Mouse (Mus musculus): ENCODE measurements around the gene Riiad1. TPM values are rescaled to one million over a fixed set of nuclear protein-coding genes. Genes with fewer than 3 reads are reported as not detected.
A peak's percentile ranks its signal among the peaks of the same experiment; 100 is the strongest.

Riiad1 gene
- polyA plus RNA-seq, 1 experiment from 2014 or later: 4.7 TPM

- Histone ChIP-seq H3K4me2 (ENCODE audit: low read depth, low read length) (no peak overlapping the region), H3K36me3 (ENCODE audit: control insufficient read depth, insufficient read depth) (no peaks in the 10 kb centered on the region), H3K4me3 (ENCODE audit: low read length) (no peak overlapping the region), H3K27ac (ENCODE audit: low read length) (no peak overlapping the region), H3K27me3 (ENCODE audit: control insufficient read depth, insufficient read depth, low read length) (peaks cover 33% of the 10 kb centered on the region), H3K9me3 (replicated peaks; ENCODE audit: control insufficient read depth, low read length) (no peaks in the 10 kb centered on the region), H3K4me1 (ENCODE audit: control insufficient read depth, insufficient read depth, low read length) (peaks cover 8% of the 10 kb centered on the region; the same call in 1 of the 2 replicates), H3K9ac (ENCODE audit: low read length) (no peak overlapping the region)
- 48% methylated on average over 4 of the region's 4 CpGs for WGBS
- no peak for ATAC-seq (replicated peaks; ENCODE audit: extremely low read depth, insufficient read depth, low FRiP score)
Measured at GRCm38 (mm10) chr3:94481429-94481828, 1.3 kb upstream of the Riiad1 start.

GRCm38 (mm10) chr3:94479564-94479963, 577 bp downstream of the Riiad1 start:
- no peak overlapping the region for H3K27ac ChIP-seq (ENCODE audit: low read length)
- H3K9ac ChIP-seq (ENCODE audit: low read length): no peak overlapping the region
- peaks cover 8% of the 10 kb centered on the region; the same call in 1 of the 2 replicates for H3K4me1 ChIP-seq (ENCODE audit: control insufficient read depth, insufficient read depth, low read length)
- H3K9me3 ChIP-seq (replicated peaks; ENCODE audit: control insufficient read depth, low read length): no peaks in the 10 kb centered on the region
- WGBS: 6% methylated on average over 10 of the region's 11 CpGs
- no peaks in the 10 kb centered on the region for H3K36me3 ChIP-seq (ENCODE audit: control insufficient read depth, insufficient read depth)
- peaks cover 33% of the 10 kb centered on the region for H3K27me3 ChIP-seq (ENCODE audit: control insufficient read depth, insufficient read depth, low read length)
- H3K4me3 ChIP-seq (ENCODE audit: low read length): peak overlapping the region; percentile 26
- peak overlapping the region; percentile 55 for H3K4me2 ChIP-seq (ENCODE audit: low read depth, low read length)
- no peak for ATAC-seq (replicated peaks; ENCODE audit: extremely low read depth, insufficient read depth, low FRiP score)

DNA sequence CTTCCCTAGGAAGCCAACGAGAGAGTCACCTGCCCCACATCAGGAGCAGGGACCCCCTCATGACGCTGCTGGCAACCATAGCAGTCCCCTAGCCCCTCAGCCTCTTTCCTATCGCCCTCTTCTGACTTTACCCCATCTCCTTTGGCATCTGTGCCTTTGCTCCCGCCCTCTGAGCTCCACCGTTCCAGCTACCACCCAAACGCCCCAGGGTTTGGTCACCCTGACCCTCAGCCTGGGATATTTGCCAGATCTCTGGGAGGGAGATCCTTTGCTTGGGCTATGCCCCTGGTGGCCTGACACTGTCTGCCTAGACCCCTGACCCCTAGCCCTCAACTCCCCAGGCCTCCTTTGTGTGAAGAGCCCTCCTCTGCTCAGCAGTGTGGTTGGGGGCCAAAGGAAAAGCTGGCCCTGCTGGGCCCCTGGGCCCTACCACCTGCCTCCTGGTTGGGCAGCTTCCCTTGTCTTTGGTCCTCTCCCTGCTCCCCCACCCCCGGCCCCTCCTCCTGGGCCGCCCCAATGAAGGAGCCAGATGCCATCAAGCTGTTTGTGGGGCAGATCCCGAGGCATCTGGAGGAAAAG, 1.5 kb downstream of the Riiad1 start:
- peaks cover 33% of the 10 kb centered on the region for H3K27me3 ChIP-seq (ENCODE audit: control insufficient read depth, insufficient read depth, low read length)
- no peak for ATAC-seq (replicated peaks; ENCODE audit: extremely low read depth, insufficient read depth, low FRiP score)
- no peak overlapping the region for H3K4me2 ChIP-seq (ENCODE audit: low read depth, low read length)
- 24% methylated on average over 9 of the region's 9 CpGs for WGBS
- H3K4me3 ChIP-seq (ENCODE audit: low read length): no peak overlapping the region
- H3K36me3 ChIP-seq (ENCODE audit: control insufficient read depth, insufficient read depth): no peaks in the 10 kb centered on the region
- no peak overlapping the region for H3K9ac ChIP-seq (ENCODE audit: low read length)
- peaks cover 12% of the 10 kb centered on the region for H3K4me1 ChIP-seq (ENCODE audit: control insufficient read depth, insufficient read depth, low read length)
- no peaks in the 10 kb centered on the region for H3K9me3 ChIP-seq (replicated peaks; ENCODE audit: control insufficient read depth, low read length)
- H3K27ac ChIP-seq (ENCODE audit: low read length): no peak overlapping the region

GRCm38 (mm10) chr3:94477981-94478422, 2.1 kb downstream of the Riiad1 start, which contains the start of gene Celf3:
TSS of gene Celf3 (plus strand) at chr3:94478295.
- ATAC-seq (replicated peaks; ENCODE audit: extremely low read depth, insufficient read depth, low FRiP score): no peak

DNA sequence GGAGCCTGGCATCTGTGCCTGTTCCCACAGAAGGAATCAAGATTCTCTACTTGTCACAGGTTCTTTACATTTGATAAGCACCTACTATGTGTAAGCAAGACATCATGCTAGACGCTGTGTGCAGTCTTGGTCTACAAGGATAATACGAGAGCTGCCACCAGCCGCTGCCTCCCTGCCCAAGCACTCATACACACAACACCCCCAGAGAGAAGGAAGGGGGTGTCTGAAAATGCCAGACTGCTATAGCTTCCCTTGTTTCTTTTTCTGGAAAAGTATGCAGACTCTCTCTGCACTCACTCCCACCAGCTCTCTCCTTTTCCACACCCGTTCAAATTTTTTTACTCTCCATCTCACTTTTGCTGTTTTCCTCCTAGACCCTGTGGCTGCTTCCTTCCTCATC, 2.7 kb downstream of the Riiad1 start:
- Histone ChIP-seq H3K9me3 (replicated peaks; ENCODE audit: control insufficient read depth, low read length) (no peaks in the 10 kb centered on the region), H3K27me3 (ENCODE audit: control insufficient read depth, insufficient read depth, low read length) (peaks cover 33% of the 10 kb centered on the region), H3K27ac (ENCODE audit: low read length) (no peak overlapping the region), H3K4me1 (ENCODE audit: control insufficient read depth, insufficient read depth, low read length) (peaks cover 16% of the 10 kb centered on the region), H3K36me3 (ENCODE audit: control insufficient read depth, insufficient read depth) (no peaks in the 10 kb centered on the region), H3K4me2 (ENCODE audit: low read depth, low read length) (no peak overlapping the region), H3K4me3 (ENCODE audit: low read length) (no peak overlapping the region), H3K9ac (ENCODE audit: low read length) (no peak overlapping the region)
- 52% methylated on average over 4 of the region's 4 CpGs for WGBS
- ATAC-seq (replicated peaks; ENCODE audit: extremely low read depth, insufficient read depth, low FRiP score): no peak

More at GRCm38 (mm10) chr3:94477981-94478422, 2.1 kb downstream of the Riiad1 start, which contains the start of gene Celf3:
- Histone ChIP-seq H3K9ac (ENCODE audit: low read length) (no peak within 1 kb of the TSS), H3K4me2 (ENCODE audit: low read depth, low read length) (no peak within 1 kb of the TSS), H3K27me3 (ENCODE audit: control insufficient read depth, insufficient read depth, low read length) (peaks cover 33% of the 10 kb centered on the region), H3K36me3 (ENCODE audit: control insufficient read depth, insufficient read depth) (no peaks in the 10 kb centered on the region), H3K4me1 (ENCODE audit: control insufficient read depth, insufficient read depth, low read length) (peaks cover 17% of the 10 kb centered on the region), H3K9me3 (replicated peaks; ENCODE audit: control insufficient read depth, low read length) (no peaks in the 10 kb centered on the region), H3K27ac (ENCODE audit: low read length) (no peak within 1 kb of the TSS), H3K4me3 (ENCODE audit: low read length) (no peak within 1 kb of the TSS)
- under 1% methylated on average over 12 of the region's 14 CpGs for WGBS

DNA sequence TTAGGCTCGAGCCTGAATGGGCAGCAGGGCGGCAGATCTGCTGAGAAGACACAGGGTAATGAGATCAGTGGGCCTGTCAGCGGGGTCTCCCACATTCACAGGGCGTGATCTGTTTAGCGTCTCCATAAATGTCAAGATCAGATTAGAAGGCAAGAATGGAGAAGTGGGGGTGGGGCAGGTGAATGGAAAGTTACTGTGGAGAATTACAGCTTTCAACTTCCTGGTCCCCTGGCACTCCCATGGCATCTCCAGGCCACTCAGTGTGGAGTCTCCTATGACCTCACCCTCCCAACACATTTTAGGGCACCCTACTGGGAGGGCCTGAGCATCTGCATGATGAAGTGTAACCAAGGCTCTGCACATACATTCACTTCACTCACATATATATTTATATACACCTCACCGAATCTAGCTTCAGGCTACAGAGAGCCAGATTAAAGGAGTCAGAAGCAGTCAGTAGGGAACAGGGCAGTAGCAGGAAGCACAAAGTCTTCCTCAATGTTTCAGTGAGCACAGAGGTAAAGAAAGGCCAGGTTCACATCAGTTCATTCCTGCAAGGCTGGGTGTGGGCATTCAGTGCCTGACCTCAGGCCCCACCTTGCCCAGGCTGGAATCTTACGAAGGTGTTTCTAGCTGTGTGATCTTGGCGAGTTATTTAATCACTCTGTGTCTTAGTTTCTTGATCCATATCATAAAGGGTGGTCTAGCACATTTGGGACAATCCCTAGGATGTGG, 3.7 kb downstream of the Riiad1 start:
- no peak for ATAC-seq (replicated peaks; ENCODE audit: extremely low read depth, insufficient read depth, low FRiP score)
- 49% methylated on average over 8 of the region's 8 CpGs for WGBS
- H3K27ac ChIP-seq (ENCODE audit: low read length): no peak overlapping the region

DNA sequence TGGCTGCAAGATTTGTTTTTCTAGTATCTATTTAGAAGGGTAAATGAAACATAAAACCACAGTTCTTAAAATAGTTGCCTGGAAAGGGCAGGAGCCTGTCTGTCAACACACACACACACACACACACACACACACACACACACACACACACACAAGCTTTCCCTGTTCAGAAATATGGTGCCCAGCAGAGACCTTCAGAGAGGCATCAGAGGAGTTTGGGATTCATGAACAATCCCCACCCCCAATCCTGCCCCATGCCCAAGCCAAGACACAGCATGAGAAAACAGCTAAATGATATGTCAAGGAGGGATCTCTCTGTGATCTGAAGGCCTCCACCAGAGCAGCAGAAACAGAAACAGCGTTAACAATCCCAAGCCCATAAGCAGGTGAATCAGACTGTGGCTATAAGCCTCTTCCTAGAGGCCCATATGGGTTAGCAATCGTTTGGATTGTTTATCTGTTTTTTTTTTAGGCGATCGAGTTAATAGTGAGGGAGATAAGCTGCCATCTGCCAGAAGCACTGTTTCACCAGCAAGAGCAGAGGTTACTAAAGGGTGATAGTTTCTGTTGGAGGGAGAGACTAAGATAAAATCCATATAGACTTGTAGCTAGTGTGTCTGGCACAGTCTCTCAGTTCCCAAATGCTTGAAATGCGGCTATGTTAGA, 6.4 kb downstream of the Riiad1 start:
- Histone ChIP-seq H3K27ac (ENCODE audit: low read length) (peak overlapping the region; percentile 5; the same call in 1 of the 2 replicates), H3K4me2 (ENCODE audit: low read depth, low read length) (no peak overlapping the region), H3K4me3 (ENCODE audit: low read length) (no peak overlapping the region), H3K4me1 (ENCODE audit: control insufficient read depth, insufficient read depth, low read length) (peaks cover 18% of the 10 kb centered on the region), H3K9ac (ENCODE audit: low read length) (no peak overlapping the region), H3K9me3 (replicated peaks; ENCODE audit: control insufficient read depth, low read length) (no peaks in the 10 kb centered on the region), H3K27me3 (ENCODE audit: control insufficient read depth, insufficient read depth, low read length) (peaks cover 9% of the 10 kb centered on the region), H3K36me3 (ENCODE audit: control insufficient read depth, insufficient read depth) (no peaks in the 10 kb centered on the region)
- ATAC-seq (replicated peaks; ENCODE audit: extremely low read depth, insufficient read depth, low FRiP score): no peak
- WGBS: 31% methylated on average over 5 of the region's 5 CpGs

More for the DNA sequence above, 3.7 kb downstream of the Riiad1 start:
- no peak overlapping the region for H3K9ac ChIP-seq (ENCODE audit: low read length)
- no peak overlapping the region for H3K4me2 ChIP-seq (ENCODE audit: low read depth, low read length)
- no peaks in the 10 kb centered on the region for H3K9me3 ChIP-seq (replicated peaks; ENCODE audit: control insufficient read depth, low read length)
- peaks cover 33% of the 10 kb centered on the region for H3K27me3 ChIP-seq (ENCODE audit: control insufficient read depth, insufficient read depth, low read length)
- no peaks in the 10 kb centered on the region for H3K36me3 ChIP-seq (ENCODE audit: control insufficient read depth, insufficient read depth)
- H3K4me3 ChIP-seq (ENCODE audit: low read length): no peak overlapping the region
- H3K4me1 ChIP-seq (ENCODE audit: control insufficient read depth, insufficient read depth, low read length): peaks cover 18% of the 10 kb centered on the region

GRCm38 (mm10) chr3:94473115-94473505, 7.0 kb downstream of the Riiad1 start:
- WGBS: 26% methylated on average over 10 of the region's 10 CpGs
- Histone ChIP-seq H3K36me3 (ENCODE audit: control insufficient read depth, insufficient read depth) (no peaks in the 10 kb centered on the region), H3K9ac (ENCODE audit: low read length) (peak overlapping the region; percentile 41; the same call in 1 of the 2 replicates), H3K4me2 (ENCODE audit: low read depth, low read length) (peak overlapping the region; percentile 62), H3K27me3 (ENCODE audit: control insufficient read depth, insufficient read depth, low read length) (peaks cover 4% of the 10 kb centered on the region), H3K27ac (ENCODE audit: low read length) (peak overlapping the region; percentile 77), H3K4me1 (ENCODE audit: control insufficient read depth, insufficient read depth, low read length) (peaks cover 18% of the 10 kb centered on the region), H3K4me3 (ENCODE audit: low read length) (0 out of 2 replicates have a peak overlapping the region, but pooled peaks have one; percentile 5), H3K9me3 (replicated peaks; ENCODE audit: control insufficient read depth, low read length) (no peaks in the 10 kb centered on the region)
- ATAC-seq (replicated peaks; ENCODE audit: extremely low read depth, insufficient read depth, low FRiP score): peak; percentile 25; the same call in 1 of the 2 replicates
